Mouse (Mus musculus): ENCODE measurements around the gene Rab11fip3.

Rab11fip3 gene

GRCm38 (mm10) chr17:25961566-25961965, 107.8 kb downstream of the Rab11fip3 start:
- no peak for TF ChIP-seq GATA4 (IDR thresholded peaks at IDR 0.05; ENCODE audit: insufficient replicate concordance, low read length)

- TF ChIP-seq GATA4 (IDR thresholded peaks at IDR 0.05; ENCODE audit: insufficient replicate concordance, low read length): no peak
These were observed 109.5 kb downstream of the Rab11fip3 start for GRCm38 (mm10) chr17:25959630-25960467.

- no peak for TF ChIP-seq GATA4 (IDR thresholded peaks at IDR 0.05; ENCODE audit: insufficient replicate concordance, low read length)
These were observed 110.4 kb downstream of the Rab11fip3 start for GRCm38 (mm10) chr17:25958771-25959494.

- no peak for TF ChIP-seq GATA4 (IDR thresholded peaks at IDR 0.05; ENCODE audit: insufficient replicate concordance, low read length)
These were observed 111.7 kb downstream of the Rab11fip3 start for GRCm38 (mm10) chr17:25957586-25958051.

- TF ChIP-seq GATA4 (IDR thresholded peaks at IDR 0.05; ENCODE audit: insufficient replicate concordance, low read length): no peak
These were observed 112.7 kb downstream of the Rab11fip3 start for GRCm38 (mm10) chr17:25956631-25957030.

- no peak for TF ChIP-seq GATA4 (IDR thresholded peaks at IDR 0.05; ENCODE audit: insufficient replicate concordance, low read length)
These were observed 113.2 kb downstream of the Rab11fip3 start for GRCm38 (mm10) chr17:25956201-25956600.

GRCm38 (mm10) chr17:25955736-25956135, 113.6 kb downstream of the Rab11fip3 start:
- TF ChIP-seq GATA4 (IDR thresholded peaks at IDR 0.05; ENCODE audit: insufficient replicate concordance, low read length): no peak

- TF ChIP-seq GATA4 (IDR thresholded peaks at IDR 0.05; ENCODE audit: insufficient replicate concordance, low read length): no peak
These were observed 114.7 kb downstream of the Rab11fip3 start for GRCm38 (mm10) chr17:25954671-25955070.

- TF ChIP-seq GATA4 (IDR thresholded peaks at IDR 0.05; ENCODE audit: insufficient replicate concordance, low read length): no peak
These were observed 116.2 kb downstream of the Rab11fip3 start for GRCm38 (mm10) chr17:25953161-25953560.

GRCm38 (mm10) chr17:25951803-25952623, 117.3 kb downstream of the Rab11fip3 start, which contains the start of gene A930017K11Rik:
A930017K11Rik (minus strand) TSS chr17:25952565.
- no peak for TF ChIP-seq GATA4 (IDR thresholded peaks at IDR 0.05; ENCODE audit: insufficient replicate concordance, low read length)

- no peak for TF ChIP-seq GATA4 (IDR thresholded peaks at IDR 0.05; ENCODE audit: insufficient replicate concordance, low read length)
These were observed 118.0 kb downstream of the Rab11fip3 start for GRCm38 (mm10) chr17:25951225-25951802.

GRCm38 (mm10) chr17:25950706-25951105, 118.6 kb downstream of the Rab11fip3 start:
- no peak for TF ChIP-seq GATA4 (IDR thresholded peaks at IDR 0.05; ENCODE audit: insufficient replicate concordance, low read length)

- TF ChIP-seq GATA4 (IDR thresholded peaks at IDR 0.05; ENCODE audit: insufficient replicate concordance, low read length): no peak
These were observed 119.4 kb downstream of the Rab11fip3 start for GRCm38 (mm10) chr17:25949981-25950380.

GRCm38 (mm10) chr17:25948051-25948450, 121.3 kb downstream of the Rab11fip3 start:
- TF ChIP-seq GATA4 (IDR thresholded peaks at IDR 0.05; ENCODE audit: insufficient replicate concordance, low read length): no peak

- TF ChIP-seq GATA4 (IDR thresholded peaks at IDR 0.05; ENCODE audit: insufficient replicate concordance, low read length): no peak
These were observed 121.8 kb downstream of the Rab11fip3 start for GRCm38 (mm10) chr17:25947576-25947975.

All from liver, adult (tissue).